Mouse (Mus musculus): Measurements from ENCODE around the gene H2al3. TPM values are rescaled to one million over a fixed set of nuclear protein-coding genes. Genes with fewer than 3 reads are reported as not detected.

H2al3 gene
- polyA plus RNA-seq, 1 experiment from 2014 or later, result not detected

Other genes starting within 250 kb of the H2al3 start
- 48.2 and 51.3 TPM in 2 replicates for gene Dynlt3, start 186.7 kb upstream of the H2al3 start, polyA plus RNA-seq (2014; fragmentation: Nextera tagmentation; extraction: Ambion mirVana)
- not detected in 2 replicates for gene Hypm, start 2.8 kb upstream of the H2al3 start, polyA plus RNA-seq (2014; fragmentation: Nextera tagmentation; extraction: Ambion mirVana)
- 0.51 and 1.4 TPM in 2 replicates for gene Sytl5, start 35.9 kb downstream of the H2al3 start, polyA plus RNA-seq (2014; fragmentation: Nextera tagmentation; extraction: Ambion mirVana)